Mouse (Mus musculus) liver, postnatal 0 days (tissue): ENCODE data around the gene Cutal. TPM values are rescaled to one million over a fixed set of nuclear protein-coding genes. Genes with fewer than 3 reads are reported as not detected.

Source experiments
- ATAC-seq: fragments of 200-750 bp; cut with Nextera tagmentation; 2 replicates; pipeline ENCODE4 v1.8.0; 2017; ENCODE audit warnings: mild to moderate bottlenecking, moderate library complexity
- DNase-seq: peaks from one replicate; pipeline ENCODE4 v3.0.0-alpha.2; 2016
- H3K27ac ChIP-seq: fragments of 300-500 bp; sonication (generic); 2 replicates; pipeline ENCODE4 v1.5.1; 2014; ENCODE audit warnings: antibody characterized with exemption, moderate library complexity, mild to moderate bottlenecking, low read depth
- H3K27me3 ChIP-seq: fragments of 300-500 bp; sonication (generic); 2 replicates; pipeline ENCODE4 v1.6.1; 2014; ENCODE audit warnings: low read length, control low read depth, mixed read lengths; ENCODE audit not compliant: insufficient read depth
- H3K36me3 ChIP-seq: fragments of 300-500 bp; sonication (generic); replicated peaks from 2 replicates; pipeline ENCODE4 v1.6.1; 2014; ENCODE audit warnings: mild to moderate bottlenecking, control low read depth, low read length, moderate library complexity, mixed read lengths; ENCODE audit not compliant: insufficient read depth
- H3K4me1 ChIP-seq: fragments of 300-500 bp; sonication (generic); 2 replicates; pipeline ENCODE4 v1.6.1; 2014; ENCODE audit warnings: antibody characterized with exemption, mild to moderate bottlenecking, control low read depth; ENCODE audit not compliant: insufficient read depth
- H3K4me2 ChIP-seq: fragments of 300-500 bp; sonication (generic); 2 replicates; pipeline ENCODE4 v1.6.1; 2014; ENCODE audit warnings: low read depth, mild to moderate bottlenecking, low read length, moderate library complexity, mixed read lengths
- H3K4me3 ChIP-seq: fragments of 300-500 bp; sonication (generic); 2 replicates; pipeline ENCODE4 v1.5.1; 2014; ENCODE audit warnings: low read depth, low read length
- H3K9ac ChIP-seq: fragments of 300-500 bp; sonication (generic); replicated peaks from 2 replicates; pipeline ENCODE4 v1.6.1; 2014; ENCODE audit warnings: mild to moderate bottlenecking, moderate library complexity
- H3K9me3 ChIP-seq: fragments of 300-500 bp; sonication (generic); 2 replicates; pipeline ENCODE4 v1.6.1; 2016; ENCODE audit warnings: mild to moderate bottlenecking, control low read depth, low read length, mixed read lengths
- CTCF ChIP-seq: sonication (generic); IDR thresholded peaks from 2 replicates; pipeline ENCODE4 v1.5.1; 2016; ENCODE audit warnings: antibody characterized with exemption, low read depth
- EP300 ChIP-seq: IDR thresholded peaks from 2 replicates; pipeline ENCODE4 v1.6.1; 2016; ENCODE audit warnings: antibody characterized with exemption, low read depth, mild to moderate bottlenecking
- WGBS: fragments of 180-500 bp; shearing (Covaris S2); extraction: QIAGEN DNeasy Blood & Tissue Kit; methylation state at CpG from one replicate; pipeline ENCODE4 v1.1.7; 2014; ENCODE audit not compliant: insufficient replicate concordance; 5-methylcytosine and 5-hydroxymethylcytosine counted together
- polyA plus RNA-seq: library from polyadenylated mRNA; unstranded; fragments of >200 nt; fragmentation: Nextera tagmentation; extraction: Ambion mirVana; gene quantifications from 2 replicates; pipeline ENCODE4 v1.2.1, GENCODE M21; 2015

Gene Cutal
- polyA plus RNA-seq, 1 experiment from 2014 or later, result 8.5 TPM

DNA sequence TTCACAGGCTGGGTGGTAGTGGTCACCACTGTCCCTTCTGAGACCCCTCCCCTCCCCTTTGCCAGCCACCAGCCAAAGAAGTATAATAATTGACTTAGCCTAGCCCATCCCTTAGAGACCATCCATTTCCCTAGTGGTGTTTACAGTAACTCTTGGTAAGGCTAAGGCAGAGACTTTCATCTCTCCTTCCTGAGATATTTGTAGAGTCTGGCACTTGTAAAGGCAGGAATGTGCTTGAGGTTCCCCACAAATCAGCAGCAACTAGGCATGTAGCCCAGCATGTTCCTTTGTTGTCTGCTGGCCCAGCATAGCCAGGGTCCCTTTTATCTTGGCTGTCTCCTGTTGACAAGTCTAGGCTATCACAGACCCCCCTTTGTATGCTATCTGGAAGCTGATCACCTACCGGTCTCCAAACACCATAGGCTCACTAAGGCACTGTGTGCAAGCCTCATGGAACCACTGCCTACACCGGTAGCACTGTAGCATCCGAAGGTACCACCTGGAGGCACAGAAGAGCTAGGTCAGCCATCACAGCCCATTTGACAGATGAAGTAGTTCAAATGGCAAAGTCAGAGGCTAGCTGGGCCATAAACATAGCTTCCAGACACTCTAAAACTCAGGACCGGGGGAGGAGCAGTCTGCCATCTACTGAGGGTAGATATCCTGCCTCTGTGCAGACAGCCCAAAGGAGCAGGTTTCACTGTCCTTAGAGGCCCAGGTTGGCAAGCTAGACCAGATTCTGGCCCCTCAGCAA lies 29.6 kb downstream of the Cutal start:
- peak overlapping the region; percentile 36 for H3K27ac ChIP-seq
- H3K9me3 ChIP-seq, result no peaks in the 10 kb centered on the region

GRCm38 (mm10) chr2:34904849-34905542 lies 30.8 kb downstream of the Cutal start:
- TF ChIP-seq CTCF (no peak), EP300 (no peak)
- peak overlapping the region; percentile 42 for H3K4me3 ChIP-seq
- H3K9ac ChIP-seq, result peak overlapping the region; percentile 53
- peaks cover 12% of the 10 kb centered on the region; the same call in 1 of the 2 replicates for H3K36me3 ChIP-seq
- peak overlapping the region; percentile 84 for H3K4me2 ChIP-seq
- ATAC-seq (peak; percentile 95), DNase-seq (peak; percentile 99)
- under 1% methylated on average over 34 of the region's 34 CpGs for WGBS
- H3K27ac ChIP-seq, result peak overlapping the region; percentile 70
- peaks cover 27% of the 10 kb centered on the region for H3K4me1 ChIP-seq
- H3K9me3 ChIP-seq, result no peaks in the 10 kb centered on the region
- no peaks in the 10 kb centered on the region for H3K27me3 ChIP-seq

More for the DNA sequence above, 29.6 kb downstream of the Cutal start:
- H3K9ac ChIP-seq, result no peak overlapping the region
- no peak for DNase-seq
- peaks cover 27% of the 10 kb centered on the region for H3K4me1 ChIP-seq
- H3K4me2 ChIP-seq, result peak overlapping the region; percentile 66
- no peaks in the 10 kb centered on the region for H3K27me3 ChIP-seq
- WGBS, result 76% methylated on average over 4 of the region's 4 CpGs
- TF ChIP-seq EP300 (no peak), CTCF (no peak)
- no peak overlapping the region for H3K4me3 ChIP-seq
- ATAC-seq, result no peak
- H3K36me3 ChIP-seq, result peaks cover 14% of the 10 kb centered on the region

GRCm38 (mm10) chr2:34906426-34906825 lies 32.2 kb downstream of the Cutal start:
- no peaks in the 10 kb centered on the region for H3K27me3 ChIP-seq
- no peak for ATAC-seq

DNA sequence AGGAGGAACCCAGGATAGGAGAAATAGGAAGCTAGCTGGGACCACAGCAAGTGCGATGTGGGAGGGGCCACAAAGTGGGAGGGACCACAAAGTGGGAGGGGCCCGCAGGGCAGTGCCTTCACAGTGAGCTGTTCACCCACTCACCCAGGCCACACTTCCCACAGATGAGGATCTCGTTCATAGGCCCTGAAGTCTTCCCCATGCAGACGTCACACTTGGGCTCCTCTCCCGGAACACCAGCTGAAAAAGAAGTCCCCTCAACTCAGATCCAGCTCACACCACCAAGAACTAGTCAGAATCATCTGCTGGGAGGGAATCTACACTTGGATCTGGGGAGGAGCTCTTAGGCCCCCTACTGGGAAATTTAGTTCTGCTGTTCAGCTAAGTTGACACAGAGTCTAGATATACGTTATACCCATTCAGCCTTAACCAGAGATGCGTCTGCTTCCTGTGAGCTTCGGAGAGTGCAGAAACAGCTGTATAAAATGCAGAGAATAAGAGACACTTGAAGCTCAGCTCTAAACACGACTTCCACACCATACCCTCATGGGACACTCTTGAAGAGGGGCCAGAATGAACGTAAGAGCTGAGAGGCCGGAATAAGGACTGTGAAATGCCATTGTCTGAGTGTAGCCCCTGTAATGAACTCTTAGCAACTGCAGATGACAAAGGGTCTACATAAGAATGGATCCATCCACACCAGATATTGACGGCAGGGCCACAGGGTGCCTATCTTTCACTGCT lies 32.8 kb downstream of the Cutal start:
- peak overlapping the region; percentile 37; the same call in 1 of the 2 replicates for H3K27ac ChIP-seq
- no peak for ATAC-seq
- no peak overlapping the region for H3K4me2 ChIP-seq
- H3K36me3 ChIP-seq, result peaks cover 11% of the 10 kb centered on the region; the same call in 1 of the 2 replicates
- H3K9ac ChIP-seq, result no peak overlapping the region
- peaks cover 27% of the 10 kb centered on the region for H3K4me1 ChIP-seq
- 49% methylated on average over 12 of the region's 12 CpGs for WGBS
- peak; percentile 28 for TF ChIP-seq CTCF
- TF ChIP-seq EP300, result no peak
- peak; percentile 79 for DNase-seq
- no peaks in the 10 kb centered on the region for H3K9me3 ChIP-seq
- H3K4me3 ChIP-seq, result no peak overlapping the region
- no peaks in the 10 kb centered on the region for H3K27me3 ChIP-seq

More at GRCm38 (mm10) chr2:34906426-34906825, 32.2 kb downstream of the Cutal start:
- DNase-seq, result no peak
- Histone ChIP-seq H3K9ac (no peak overlapping the region), H3K4me2 (no peak overlapping the region), H3K9me3 (no peaks in the 10 kb centered on the region), H3K36me3 (peaks cover 11% of the 10 kb centered on the region; the same call in 1 of the 2 replicates), H3K4me1 (peaks cover 27% of the 10 kb centered on the region), H3K27ac (no peak overlapping the region), H3K4me3 (no peak overlapping the region)
- 78% methylated on average over 6 of the region's 6 CpGs for WGBS
- TF ChIP-seq CTCF (no peak), EP300 (no peak)

DNA sequence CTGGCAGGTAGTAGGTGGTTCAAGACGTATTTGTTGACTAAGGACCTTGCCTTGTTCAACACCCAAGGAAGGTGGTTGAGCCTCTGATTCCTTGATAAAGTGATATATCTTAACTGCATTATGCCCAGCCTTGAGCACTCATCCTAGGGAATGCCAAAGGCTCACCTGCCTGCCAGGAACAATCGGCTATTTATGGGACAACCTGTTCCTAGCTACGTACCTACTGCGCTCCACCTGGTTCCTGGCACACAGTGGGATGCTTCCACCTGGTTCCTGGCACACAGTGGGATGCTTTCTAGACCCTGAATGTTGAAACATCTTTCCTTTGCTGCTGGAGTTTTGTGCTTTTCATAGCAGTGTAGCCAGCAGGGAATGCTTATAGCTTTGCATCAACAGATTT lies 35.5 kb downstream of the Cutal start:
- Histone ChIP-seq H3K4me2 (no peak overlapping the region), H3K27me3 (peaks cover 13% of the 10 kb centered on the region; the same call in 1 of the 2 replicates), H3K36me3 (0 out of 2 replicates have a peak, but pooled peaks cover 7% of the 10 kb centered on the region), H3K9me3 (no peaks in the 10 kb centered on the region), H3K27ac (no peak overlapping the region), H3K4me1 (peaks cover 14% of the 10 kb centered on the region), H3K4me3 (no peak overlapping the region), H3K9ac (no peak overlapping the region)
- ATAC-seq (no peak), DNase-seq (no peak)
- TF ChIP-seq CTCF, result no peak
- no peak for TF ChIP-seq EP300
- 92% methylated on average over 4 of the region's 4 CpGs for WGBS
